Mouse (Mus musculus) stomach, postnatal 0 days (tissue): ENCODE results near the gene Mapkapk3. TPM values are rescaled to one million over a fixed set of nuclear protein-coding genes. Genes with fewer than 3 reads are reported as not detected.

ENCODE experiments used
- ATAC-seq: fragments of 200-750 bp; cut with Nextera tagmentation; 2 replicates; pipeline ENCODE4 v1.8.0; 2017; ENCODE audit not compliant: low FRiP score, low TSS enrichment
- DNase-seq: peaks from one replicate; pipeline ENCODE4 v3.0.0-alpha.2; 2016; ENCODE audit warnings: low spot score
- H3K27ac ChIP-seq: fragments of 300-500 bp; sonication (generic); replicated peaks from 2 replicates; pipeline ENCODE4 v1.5.1; 2014; ENCODE audit warnings: mild to moderate bottlenecking, control low read depth
- H3K27me3 ChIP-seq: fragments of 300-500 bp; sonication (generic); 2 replicates; pipeline ENCODE4 v1.6.1; 2014; ENCODE audit warnings: low read length; ENCODE audit not compliant: control insufficient read depth, insufficient read depth
- H3K36me3 ChIP-seq: fragments of 300-500 bp; sonication (generic); 2 replicates; pipeline ENCODE4 v1.6.1; 2014; ENCODE audit warnings: low read length, mixed read lengths; ENCODE audit not compliant: control insufficient read depth, insufficient read depth
- H3K4me1 ChIP-seq: fragments of 300-500 bp; sonication (generic); replicated peaks from 2 replicates; pipeline ENCODE4 v1.6.1; 2014; ENCODE audit warnings: antibody characterized with exemption; ENCODE audit not compliant: control insufficient read depth, insufficient read depth
- H3K4me2 ChIP-seq: fragments of 300-500 bp; sonication (generic); replicated peaks from 2 replicates; pipeline ENCODE4 v1.6.1; 2014; ENCODE audit warnings: low read depth, mild to moderate bottlenecking, control low read depth, moderate library complexity
- H3K4me3 ChIP-seq: fragments of 300-500 bp; sonication (generic); 2 replicates; pipeline ENCODE4 v1.5.1; 2014; ENCODE audit warnings: low read depth, low read length, control low read depth
- H3K9ac ChIP-seq: fragments of 300-500 bp; sonication (generic); 2 replicates; pipeline ENCODE4 v1.6.1; 2014; ENCODE audit warnings: mild to moderate bottlenecking, low read length, control low read depth, mixed read lengths
- H3K9me3 ChIP-seq: fragments of 300-500 bp; sonication (generic); 2 replicates; pipeline ENCODE4 v1.6.1; 2016; ENCODE audit warnings: low read length; ENCODE audit not compliant: control insufficient read depth
- CTCF ChIP-seq: IDR thresholded peaks from 2 replicates; pipeline ENCODE4 v1.5.1; 2016; ENCODE audit warnings: antibody characterized with exemption, low read depth, mild to moderate bottlenecking, moderate library complexity
- EP300 ChIP-seq: optimal IDR thresholded peaks from 2 replicates; pipeline ENCODE3; 2016; ENCODE audit warnings: antibody characterized with exemption
- WGBS: fragments of 180-500 bp; shearing (Covaris S2); extraction: QIAGEN DNeasy Blood & Tissue Kit; methylation state at CpG from one replicate; pipeline ENCODE4 v1.1.7; 2014; 5-methylcytosine and 5-hydroxymethylcytosine counted together
- polyA plus RNA-seq: library from polyadenylated mRNA; unstranded; fragments of >200 nt; fragmentation: Nextera tagmentation; extraction: Ambion mirVana; gene quantifications from 2 replicates; pipeline ENCODE4 v1.2.1, GENCODE M21; 2015

Gene Mapkapk3
- polyA plus RNA-seq, 1 experiment from 2014 or later = 32.0 TPM

- peak overlapping the region; percentile 57 for H3K9ac ChIP-seq
- peak overlapping the region; percentile 96 for H3K27ac ChIP-seq
- no peaks in the 10 kb centered on the region for H3K9me3 ChIP-seq
- no peaks in the 10 kb centered on the region for H3K27me3 ChIP-seq
- ATAC-seq (no peak), DNase-seq (no peak)
- peak overlapping the region; percentile 78; the same call in 1 of the 2 replicates for H3K4me3 ChIP-seq
- WGBS = 24% methylated on average over 4 of the region's 4 CpGs
- H3K4me2 ChIP-seq = peak overlapping the region; percentile 74
- TF ChIP-seq EP300 = no peak
- TF ChIP-seq CTCF = no peak
- peaks cover 8% of the 10 kb centered on the region; the same call in 1 of the 2 replicates for H3K36me3 ChIP-seq
- peaks cover 8% of the 10 kb centered on the region; the same call in 1 of the 2 replicates for H3K4me1 ChIP-seq
Observed at GRCm38 (mm10) chr9:107295616-107296015, 5.9 kb upstream of the Mapkapk3 start.

GRCm38 (mm10) chr9:107294249-107294648, 4.6 kb upstream of the Mapkapk3 start:
- TF ChIP-seq EP300 (no peak), CTCF (peak; percentile 98)
- no peak overlapping the region for H3K4me3 ChIP-seq
- ATAC-seq = no peak

GRCm38 (mm10) chr9:107290897-107291296, 1.2 kb upstream of the Mapkapk3 start:
- ATAC-seq = peak; percentile 27; the same call in 1 of the 2 replicates
- Histone ChIP-seq H3K4me2 (no peak overlapping the region), H3K27ac (no peak overlapping the region), H3K27me3 (no peaks in the 10 kb centered on the region), H3K9ac (no peak overlapping the region), H3K36me3 (no peaks in the 10 kb centered on the region), H3K9me3 (no peaks in the 10 kb centered on the region), H3K4me1 (peaks cover 5% of the 10 kb centered on the region; the same call in 1 of the 2 replicates), H3K4me3 (no peak overlapping the region)
- TF ChIP-seq CTCF = peak; percentile 97
- no peak for TF ChIP-seq EP300
- WGBS = 29% methylated on average over 10 of the region's 10 CpGs
- DNase-seq = peak; percentile 84

More at GRCm38 (mm10) chr9:107294249-107294648, 4.6 kb upstream of the Mapkapk3 start:
- Histone ChIP-seq H3K4me2 (no peak overlapping the region), H3K9me3 (no peaks in the 10 kb centered on the region), H3K27ac (no peak overlapping the region), H3K4me1 (peaks cover 8% of the 10 kb centered on the region; the same call in 1 of the 2 replicates), H3K27me3 (no peaks in the 10 kb centered on the region), H3K9ac (no peak overlapping the region), H3K36me3 (no peaks in the 10 kb centered on the region)
- WGBS = 2% methylated on average over 6 of the region's 6 CpGs
- DNase-seq = peak; percentile 89

GRCm38 (mm10) chr9:107288711-107289110, 966 bp downstream of the Mapkapk3 start:
- ATAC-seq = peak; percentile 84
- Histone ChIP-seq H3K27ac (peak overlapping the region; percentile 87), H3K36me3 (no peaks in the 10 kb centered on the region), H3K9ac (peak overlapping the region; percentile 51), H3K4me3 (peak overlapping the region; percentile 43), H3K4me2 (peak overlapping the region; percentile 72), H3K4me1 (no peaks in the 10 kb centered on the region), H3K27me3 (no peaks in the 10 kb centered on the region), H3K9me3 (no peaks in the 10 kb centered on the region)
- TF ChIP-seq CTCF (no peak), EP300 (no peak)
- DNase-seq = peak; percentile 80
- 31% methylated on average over 8 of the region's 8 CpGs for WGBS

- Histone ChIP-seq H3K4me1 (no peaks in the 10 kb centered on the region), H3K4me3 (peak overlapping the region; percentile 12; the same call in 1 of the 2 replicates), H3K36me3 (no peaks in the 10 kb centered on the region), H3K9me3 (no peaks in the 10 kb centered on the region), H3K4me2 (peak overlapping the region; percentile 72), H3K27me3 (no peaks in the 10 kb centered on the region), H3K9ac (peak overlapping the region; percentile 35; the same call in 1 of the 2 replicates), H3K27ac (peak overlapping the region; percentile 63)
- 79% methylated on average over 14 of the region's 14 CpGs for WGBS
- TF ChIP-seq EP300 (no peak), CTCF (no peak)
- no peak for ATAC-seq
- no peak for DNase-seq
Observed at GRCm38 (mm10) chr9:107288105-107288650, 1.5 kb downstream of the Mapkapk3 start.

- DNase-seq (no peak), ATAC-seq (no peak)
- Histone ChIP-seq H3K4me2 (peak overlapping the region; percentile 72), H3K36me3 (no peaks in the 10 kb centered on the region), H3K4me3 (no peak overlapping the region), H3K9ac (no peak overlapping the region), H3K9me3 (no peaks in the 10 kb centered on the region), H3K4me1 (no peaks in the 10 kb centered on the region), H3K27me3 (no peaks in the 10 kb centered on the region), H3K27ac (peak overlapping the region; percentile 63; the same call in 1 of the 2 replicates)
- TF ChIP-seq EP300 = no peak
- TF ChIP-seq CTCF = no peak
- 61% methylated on average over 2 of the region's 2 CpGs for WGBS
Observed at GRCm38 (mm10) chr9:107287294-107287693, 2.4 kb downstream of the Mapkapk3 start.
